ENCODE assay signal across 29 mouse cellular contexts in the genomic region with DNA sequence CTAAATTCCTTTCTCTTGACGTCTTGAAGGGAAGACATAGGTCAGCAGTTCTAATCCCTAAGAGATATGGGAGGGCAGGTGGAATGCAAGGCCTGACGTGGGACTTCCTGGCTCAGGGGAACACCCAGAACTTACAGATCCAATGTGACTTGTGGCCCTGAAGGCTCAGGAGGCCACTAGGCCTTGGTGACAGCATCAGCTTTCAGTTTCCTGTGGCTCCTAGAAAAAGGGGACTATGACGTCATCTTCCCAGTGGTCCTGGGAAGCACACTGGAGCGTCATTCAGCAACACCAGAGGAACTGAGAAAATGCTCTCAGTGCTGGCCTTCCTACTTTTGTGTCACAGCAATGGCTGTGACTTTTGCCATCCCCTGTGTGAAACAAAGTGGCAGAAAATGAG. TPM values are rescaled to one million over a fixed set of nuclear protein-coding genes. Genes with fewer than 3 reads are reported as not detected.
DNase-seq lines count a peak whose midpoint lies in the region; ATAC-seq and TF ChIP-seq lines count a peak whose summit lies in the region.
"Had no signal": no experiment of that assay in that cellular context is flagged by ENCODE, and none has a peak within 500 bp of the region (broad histone marks: within the 10 kb centered on the region; RNA-seq: fewer than 3 reads in every experiment).

No protein-coding gene starts in this region.

- no peak for DNase-seq in heart, postnatal 10 days
- peak; percentile 32 for DNase-seq in lung, postnatal 0 days (ENCODE audit: low spot score)
- no peak for DNase-seq in lung, adult 2 months
- no peak for DNase-seq in testis, postnatal 10 days (ENCODE audit: low spot score)
- DNase-seq: adrenal gland, adult 2 months; cerebellum, adult 11 months; gastrocnemius, postnatal 25 days had no signal

- TF ChIP-seq POLR2A in lung, adult 2 months (IDR thresholded peaks at IDR 0.05; ENCODE audit: borderline replicate concordance, extremely low read depth, low read depth, low read length): no peak
- peak; percentile 56; the same call in 1 of the 2 replicates for TF ChIP-seq POLR2A in testis, adult 2 months (IDR thresholded peaks at IDR 0.05; ENCODE audit: control insufficient read depth, low read depth, low read length)

- no peak overlapping the region for H3K4me3 ChIP-seq in heart, embryonic 13.5 days
- H3K4me3 ChIP-seq in lung, postnatal 0 days (ENCODE audit: low read depth, low read length): no peak overlapping the region
- H3K4me3 ChIP-seq in lung, adult 2 months (replicated peaks; ENCODE audit: extremely low read depth, low read depth, low read length): no peak overlapping the region
- H3K4me3 ChIP-seq in testis, adult 2 months (ENCODE audit: control insufficient read depth, low read depth, low read length): peak overlapping the region; percentile 83
- H3K4me3 ChIP-seq: embryonic facial prominence, embryonic 13.5 days; erythroblast, embryonic 14.5 days; forebrain, embryonic 12.5 days; forebrain, embryonic 15.5 days had no signal

- intact Hi-C loops in heart, postnatal 10 days (cut with DNase I): loop anchor here (2.0 to 10.0 kb wide), 5 partner anchors 38 to 531 kb away; no protein-coding TSS in a partner anchor

- H3K4me1 ChIP-seq in heart, embryonic 13.5 days: peaks cover 52% of the 10 kb centered on the region
- H3K4me1 ChIP-seq in lung, postnatal 0 days (ENCODE audit: insufficient read depth, low read depth, low read length): no peaks in the 10 kb centered on the region
- H3K4me1 ChIP-seq in lung, adult 2 months (ENCODE audit: control insufficient read depth, insufficient read depth, low read length): no peaks in the 10 kb centered on the region; the same call in 1 of the 2 replicates
- H3K4me1 ChIP-seq in testis, adult 2 months (ENCODE audit: control insufficient read depth, insufficient read depth, low read length): peaks cover 4% of the 10 kb centered on the region; the same call in 1 of the 2 replicates

- TF ChIP-seq CTCF in lung, postnatal 0 days (IDR thresholded peaks at IDR 0.05): no peak
- TF ChIP-seq CTCF in lung, adult 2 months (IDR thresholded peaks at IDR 0.05; ENCODE audit: insufficient read depth, low read length): no peak
- TF ChIP-seq CTCF in testis, adult 2 months (IDR thresholded peaks at IDR 0.05; ENCODE audit: control insufficient read depth, insufficient read depth, insufficient replicate concordance, low read depth, low read length): no peak

- ATAC-seq in heart, embryonic 13.5 days (ENCODE audit: extremely low read depth, insufficient number of reproducible peaks, low FRiP score, low TSS enrichment): no peak
- peak; percentile 32; the same call in 1 of the 2 replicates for ATAC-seq in lung, postnatal 0 days
- ATAC-seq: CD4-positive, CD25-positive, alpha-beta regulatory T cell, adult 4 months; hindbrain, postnatal 0 days; inflammation-experienced regulatory T-cells, adult 6 months; intestine, embryonic 16.5 days had no signal

- H3K9ac ChIP-seq in heart, embryonic 13.5 days: no peak overlapping the region
- H3K9ac ChIP-seq in lung, postnatal 0 days (replicated peaks; ENCODE audit: low read depth): no peak overlapping the region
- H3K9ac ChIP-seq: embryonic facial prominence, embryonic 13.5 days; forebrain, embryonic 12.5 days; forebrain, embryonic 15.5 days; hindbrain, embryonic 14.5 days had no signal

- 0 out of 2 replicates have a peak overlapping the region, but pooled peaks have one; percentile 8 for H3K27ac ChIP-seq in heart, embryonic 13.5 days (replicated peaks)
- H3K27ac ChIP-seq in lung, postnatal 0 days (ENCODE audit: low read length): no peak overlapping the region
- H3K27ac ChIP-seq in testis, adult 2 months (ENCODE audit: control insufficient read depth, insufficient read depth, low read depth, low read length): peak overlapping the region; percentile 41; the same call in 1 of the 2 replicates
- H3K27ac ChIP-seq: embryonic facial prominence, embryonic 13.5 days; forebrain, embryonic 12.5 days; forebrain, embryonic 15.5 days; hindbrain, embryonic 14.5 days; hindbrain, postnatal 0 days had no signal

- no peak for TF ChIP-seq EP300 in lung, postnatal 0 days (IDR thresholded peaks at IDR 0.05)

- H3K36me3 ChIP-seq in heart, embryonic 13.5 days: no peaks in the 10 kb centered on the region
- no peaks in the 10 kb centered on the region for H3K36me3 ChIP-seq in lung, postnatal 0 days (ENCODE audit: insufficient read depth, low read length)
- H3K36me3 ChIP-seq in testis, adult 2 months (ENCODE audit: control insufficient read depth, insufficient read depth, low read length): no peaks in the 10 kb centered on the region
- H3K36me3 ChIP-seq: embryonic facial prominence, embryonic 13.5 days; forebrain, embryonic 12.5 days; forebrain, embryonic 15.5 days had no signal

- H3K4me2 ChIP-seq in heart, embryonic 13.5 days: no peak overlapping the region
- H3K4me2 ChIP-seq in lung, postnatal 0 days (replicated peaks; ENCODE audit: low read depth, low read length): no peak overlapping the region
- H3K4me2 ChIP-seq: embryonic facial prominence, embryonic 13.5 days; forebrain, embryonic 12.5 days; forebrain, embryonic 15.5 days; hindbrain, embryonic 14.5 days had no signal

- H3K9me3 ChIP-seq in heart, embryonic 13.5 days: no peaks in the 10 kb centered on the region
- H3K9me3 ChIP-seq in lung, postnatal 0 days (ENCODE audit: low read length): no peaks in the 10 kb centered on the region
- H3K9me3 ChIP-seq: embryonic facial prominence, embryonic 13.5 days; forebrain, embryonic 12.5 days; forebrain, embryonic 15.5 days had no signal

- H3K27me3 ChIP-seq in heart, embryonic 13.5 days (replicated peaks): peaks cover 9% of the 10 kb centered on the region
- H3K27me3 ChIP-seq in lung, postnatal 0 days (replicated peaks; ENCODE audit: insufficient read depth, low read length): peaks cover 6% of the 10 kb centered on the region; the same call in 1 of the 2 replicates
- H3K27me3 ChIP-seq in testis, adult 2 months (ENCODE audit: control insufficient read depth, insufficient read depth, low read length): no peaks in the 10 kb centered on the region
- H3K27me3 ChIP-seq: forebrain, embryonic 15.5 days had no signal

- WGBS in heart, embryonic 13.5 days: 41% methylated on average over 4 of the region's 4 CpGs
- 51% methylated on average over 4 of the region's 4 CpGs for WGBS in lung, postnatal 0 days
- 59% methylated on average over 4 of the region's 4 CpGs for WGBS in lung, adult 2 months

RNA-seq across cellular contexts. Expression of a gene that starts 2.6 kb away (rescaled TPM):
- polyA plus RNA-seq in heart, embryonic 13.5 days (2015; fragmentation: Nextera tagmentation; extraction: Ambion mirVana): 0.11 TPM in 1 of 2 replicates, not detected in the other
- not detected for total RNA-seq in heart, postnatal 10 days (2021)
- not detected in 2 replicates for polyA plus RNA-seq in lung, postnatal 0 days (2015; fragmentation: Nextera tagmentation; extraction: Ambion mirVana)
- polyA plus RNA-seq in lung, adult 2 months (2012; rRNA removed): not detected in 2 replicates
- 33.9 and 38.2 TPM in 2 replicates for polyA plus RNA-seq in testis, adult 2 months (2012; rRNA removed)
- total RNA-seq: adrenal gland, adult 2 months; adrenal gland, postnatal 14 days; adrenal gland, postnatal 4 days; common myeloid progenitor, adult 5-6 weeks; gastrocnemius, adult 8-10 months; gastrocnemius, postnatal 25 days; heart, adult 8-10 months; heart, postnatal 36 days; hindbrain, postnatal 0 days; MEL had no signal
- polyA plus RNA-seq: adrenal gland, adult 2 months; C2C12; CD4-positive, CD25-positive, alpha-beta regulatory T cell, adult 4 months; erythroblast, embryonic 14.5 days; gonadal fat pad, adult 2 months; heart, embryonic 14.5 days; heart, postnatal 0 days; hindbrain, postnatal 0 days; inflammation-experienced regulatory T-cells, adult 6 months; intestine, embryonic 16.5 days had no signal

Comparison
In these comparisons a context has a peak if more than half of its experiments do, and no peak if none do; other contexts are left out.
1. RNA of a gene that starts 2.6 kb away (polyA plus RNA-seq): 33.9 to 38.2 TPM in testis, adult 2 months; 0.11 TPM in heart, embryonic 13.5 days, not detected in lung, postnatal 0 days and not detected in lung, adult 2 months; every median in the first group is over 10 times any median in the second.